Mouse (Mus musculus): ENCODE measurements around the gene Hcrt.

Gene Hcrt

DNA sequence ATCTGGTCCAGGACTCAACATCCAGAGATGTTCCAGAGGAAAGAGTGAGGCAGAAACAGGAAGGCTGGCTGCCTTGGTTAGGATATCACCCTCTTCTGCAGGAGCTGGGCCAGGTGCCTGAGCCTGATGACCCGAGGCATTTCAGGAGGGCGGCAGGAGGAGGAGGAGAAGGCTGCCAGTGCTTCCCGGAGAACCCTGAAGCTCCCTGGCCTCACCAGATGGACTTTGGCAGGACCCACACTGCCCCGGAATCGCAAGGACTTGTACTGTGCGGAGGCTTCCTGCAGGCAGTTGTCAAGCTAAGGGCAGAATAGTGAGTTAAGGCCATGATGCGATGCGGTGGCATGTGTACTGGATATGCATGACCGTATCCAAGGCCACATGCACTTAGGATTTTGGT is 4.0 kb upstream of the Hcrt start:
- DNase-seq = no peak

DNA sequence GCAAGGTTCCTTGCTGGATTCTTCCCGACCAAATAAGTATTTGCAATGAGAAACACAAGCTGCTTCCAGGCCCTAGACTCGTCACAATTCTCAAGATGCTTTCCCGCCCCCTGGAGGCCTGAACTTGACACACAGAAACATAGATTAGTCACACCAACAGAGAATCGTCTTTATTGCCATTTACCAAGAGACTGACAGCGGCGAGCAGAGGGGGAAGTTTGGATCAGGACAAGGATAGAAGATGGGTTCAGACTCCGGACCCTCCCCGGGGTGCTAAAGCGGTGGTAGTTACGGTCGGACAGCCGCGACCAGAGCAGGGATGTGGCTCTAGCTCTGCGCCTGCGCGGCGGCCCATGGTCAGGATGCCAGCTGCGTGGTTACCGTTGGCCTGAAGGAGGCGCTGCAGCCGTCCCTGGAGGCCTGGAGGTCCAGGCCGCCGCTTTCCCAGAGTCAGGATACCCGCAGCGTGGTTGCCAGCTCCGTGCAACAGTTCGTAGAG is 1.1 kb downstream of the Hcrt start:
- peak; percentile 95 for DNase-seq

GRCm38 (mm10) chr11:100759611-100760233 is 3.0 kb downstream of the Hcrt start, which contains the start of gene Kcnh4:
Kcnh4 (minus strand) TSS chr11:100759942.
- no peak for DNase-seq

GRCm38 (mm10) chr11:100758707-100759610 is 3.8 kb downstream of the Hcrt start:
- DNase-seq = no peak

- no peak for DNase-seq
Observed at GRCm38 (mm10) chr11:100757566-100757965, 5.2 kb downstream of the Hcrt start.

- DNase-seq = no peak
Observed at GRCm38 (mm10) chr11:100756476-100756875, 6.3 kb downstream of the Hcrt start.

GRCm38 (mm10) chr11:100754693-100755057 is 8.1 kb downstream of the Hcrt start:
- DNase-seq = no peak

- DNase-seq = no peak
Observed at GRCm38 (mm10) chr11:100754021-100754692, 8.6 kb downstream of the Hcrt start.

DNA sequence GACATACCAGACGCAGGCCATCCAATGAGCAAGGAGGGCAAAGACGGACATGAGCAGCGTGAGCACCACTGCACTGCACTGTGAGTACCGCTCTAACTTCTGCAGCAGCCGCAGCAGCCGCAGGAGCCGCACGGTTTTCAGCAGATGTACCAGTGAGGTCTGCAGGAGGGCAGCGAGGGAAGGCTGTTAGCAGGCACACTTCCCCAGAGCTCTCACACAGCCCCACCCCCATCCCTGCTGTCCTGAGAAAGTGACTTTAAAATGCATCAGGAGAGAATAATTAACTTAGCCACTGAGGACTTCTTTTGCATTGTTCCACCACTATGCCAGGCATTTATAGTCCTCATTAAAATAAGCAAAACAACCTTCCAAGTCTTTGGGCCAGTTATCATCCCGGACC is 10.4 kb downstream of the Hcrt start:
- DNase-seq = no peak

DNA sequence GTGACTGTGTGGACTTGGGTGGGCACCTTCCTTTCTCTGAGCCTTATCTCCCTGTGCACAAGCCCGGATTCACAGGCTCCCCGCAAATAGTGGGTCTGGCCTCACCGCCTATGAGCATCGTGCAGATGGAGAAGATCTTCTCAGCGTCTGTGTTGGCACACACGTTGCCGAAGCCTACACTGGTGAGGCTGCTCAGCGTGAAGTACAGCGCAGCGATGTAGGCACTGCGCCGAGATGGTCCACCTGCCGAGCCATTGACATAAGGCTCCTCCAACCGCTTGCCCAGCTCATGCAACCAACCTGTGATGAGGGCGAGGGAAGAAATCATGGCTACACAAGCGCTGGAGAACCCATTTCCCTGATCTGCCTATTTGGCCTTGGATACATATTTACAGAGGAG is 12.6 kb downstream of the Hcrt start:
- no peak for DNase-seq

- DNase-seq = no peak
Observed at GRCm38 (mm10) chr11:100749469-100749868, 13.3 kb downstream of the Hcrt start.

DNA sequence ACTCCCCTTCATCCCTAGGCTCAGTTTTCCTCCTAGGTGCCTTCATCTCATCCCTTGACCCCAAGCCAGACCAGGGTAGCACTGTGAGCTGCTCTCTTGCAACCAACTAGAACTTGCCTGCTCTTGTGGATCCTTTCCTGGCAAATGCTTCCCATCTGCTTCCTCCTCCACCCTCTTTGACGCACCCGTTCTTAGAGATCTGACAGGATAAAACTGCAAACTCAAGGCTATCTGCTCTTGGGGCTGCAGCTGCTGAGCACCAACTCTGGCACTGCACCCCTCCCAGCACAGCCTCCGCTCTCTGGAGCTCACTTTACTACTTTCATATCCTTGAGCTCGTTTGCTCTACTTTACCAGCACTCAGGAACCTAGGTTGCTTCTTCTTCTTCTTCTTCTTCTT is 14.1 kb downstream of the Hcrt start:
- no peak for DNase-seq

- DNase-seq = no peak
Observed at GRCm38 (mm10) chr11:100747114-100747513, 15.6 kb downstream of the Hcrt start.

GRCm38 (mm10) chr11:100746546-100746945 is 16.2 kb downstream of the Hcrt start:
- no peak for DNase-seq

DNA sequence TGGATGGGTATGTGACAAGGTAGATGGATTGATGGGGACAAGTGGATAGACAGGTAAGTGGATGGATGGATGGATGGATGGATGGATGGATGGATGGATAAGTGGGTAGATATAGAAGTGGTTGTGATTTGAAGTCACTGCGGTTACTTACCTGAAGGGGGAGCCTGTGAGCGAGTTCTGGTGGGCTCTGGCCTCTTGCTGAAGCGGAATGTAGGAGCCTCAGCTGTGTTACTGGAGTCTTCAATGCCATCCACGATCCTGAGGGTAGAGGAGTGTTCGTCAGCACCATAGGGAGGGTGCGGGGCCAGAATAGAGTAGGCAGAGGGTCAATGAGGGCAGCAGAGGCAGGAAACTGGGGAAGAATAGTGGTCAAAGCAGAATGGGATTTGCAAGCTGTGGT is 17.6 kb downstream of the Hcrt start:
- peak; percentile 62 for DNase-seq

- DNase-seq = no peak
Observed at GRCm38 (mm10) chr11:100741348-100741747, 21.4 kb downstream of the Hcrt start.

- DNase-seq = no peak
Observed at GRCm38 (mm10) chr11:100738749-100739148, 24.0 kb downstream of the Hcrt start.

- peak; percentile 98 for DNase-seq
Observed at GRCm38 (mm10) chr11:100738066-100738604, 24.6 kb downstream of the Hcrt start, which contains the start of gene Rab5c. Rab5c (minus strand) TSS chr11:100738215.

GRCm38 (mm10) chr11:100737105-100737733 is 25.5 kb downstream of the Hcrt start:
- DNase-seq = no peak

GRCm38 (mm10) chr11:100736746-100737080 is 26.0 kb downstream of the Hcrt start:
- DNase-seq = no peak

GRCm38 (mm10) chr11:100735954-100736745 is 26.6 kb downstream of the Hcrt start:
- no peak for DNase-seq

Data from cerebellum, adult 8-10 months (tissue).